Mouse (Mus musculus) thymus, postnatal 36 days (tissue): ENCODE data around the gene Sin3a.
A peak's percentile ranks its signal among the peaks of the same experiment; 100 is the strongest.

Experiments
- DNase-seq, 2 experiments: peaks; one replicate each; pipeline ENCODE4 v3.0.0; 2022; ENCODE audit warnings: mixed read lengths in 2 of 2

Sin3a gene

GRCm38 (mm10) chr9:57137777-57138176 is 65.9 kb downstream of the Sin3a start:
- DNase-seq, result no peak

GRCm38 (mm10) chr9:57138507-57138906 is 66.7 kb downstream of the Sin3a start:
- no peak for DNase-seq

- no peak for DNase-seq
Observed at GRCm38 (mm10) chr9:57139110-57139509, 67.3 kb downstream of the Sin3a start.

GRCm38 (mm10) chr9:57139571-57139970 is 67.7 kb downstream of the Sin3a start:
- no peak for DNase-seq

- no peak for DNase-seq
Observed at GRCm38 (mm10) chr9:57141417-57142353, 69.8 kb downstream of the Sin3a start.

GRCm38 (mm10) chr9:57143212-57143611 is 71.4 kb downstream of the Sin3a start:
- DNase-seq, result no peak

GRCm38 (mm10) chr9:57144830-57145229 is 73.0 kb downstream of the Sin3a start:
- DNase-seq, result no peak

- no peak for DNase-seq
Observed at GRCm38 (mm10) chr9:57146451-57147066, 74.7 kb downstream of the Sin3a start.

- DNase-seq, result no peak
Observed at GRCm38 (mm10) chr9:57147205-57148143, 75.6 kb downstream of the Sin3a start.

- DNase-seq, result peak; percentile 81 to 84
Observed at GRCm38 (mm10) chr9:57148144-57148878, 76.5 kb downstream of the Sin3a start, which contains the start of gene Neil1. TSS of gene Neil1 (minus strand) at chr9:57148305.

- DNase-seq, result no peak
Observed at GRCm38 (mm10) chr9:57149021-57149420, 77.2 kb downstream of the Sin3a start.

- no peak for DNase-seq
Observed at GRCm38 (mm10) chr9:57150192-57150591, 78.4 kb downstream of the Sin3a start.

- DNase-seq, result no peak
Observed at GRCm38 (mm10) chr9:57152331-57152730, 80.5 kb downstream of the Sin3a start.

GRCm38 (mm10) chr9:57156383-57156782 is 84.5 kb downstream of the Sin3a start:
- no peak for DNase-seq

GRCm38 (mm10) chr9:57156823-57157222 is 85.0 kb downstream of the Sin3a start:
- no peak for DNase-seq

- no peak for DNase-seq
Observed at GRCm38 (mm10) chr9:57157499-57157898, 85.7 kb downstream of the Sin3a start.

- DNase-seq, result peak; percentile 77 to 79
Observed at GRCm38 (mm10) chr9:57158013-57158470, 86.2 kb downstream of the Sin3a start, which contains the start of gene Commd4. TSS of gene Commd4 (minus strand) at chr9:57158331.

- no peak for DNase-seq
Observed at GRCm38 (mm10) chr9:57158506-57158905, 86.7 kb downstream of the Sin3a start.

- no peak for DNase-seq
Observed at GRCm38 (mm10) chr9:57162496-57162895, 90.7 kb downstream of the Sin3a start.

- no peak for DNase-seq
Observed at GRCm38 (mm10) chr9:57163137-57163536, 91.3 kb downstream of the Sin3a start.

- DNase-seq, result no peak
Observed at GRCm38 (mm10) chr9:57166173-57166572, 94.3 kb downstream of the Sin3a start.

GRCm38 (mm10) chr9:57168411-57168810 is 96.6 kb downstream of the Sin3a start:
- DNase-seq, result no peak
